In genomic region chr6:108661890-108662289, GRCm38 (mm10) we compare ENCODE assay signal across 8 mouse cellular contexts. TPM values are rescaled to one million over a fixed set of nuclear protein-coding genes. Genes with fewer than 3 reads are reported as not detected.
A peak's percentile ranks its signal among the peaks of the same experiment; 100 is the strongest.
DNase-seq lines count a peak whose midpoint lies in the region; ATAC-seq and TF ChIP-seq lines count a peak whose summit lies in the region.

No protein-coding gene starts in this region.

- H3K4me1 ChIP-seq in lung, adult 2 months (ENCODE audit: control insufficient read depth, insufficient read depth, low read length), result peaks cover 7% of the 10 kb centered on the region
- H3K4me1 ChIP-seq in embryonic fibroblast, embryonic 13.5 days (ENCODE audit: control insufficient read depth, insufficient read depth, low read length), result peaks cover 19% of the 10 kb centered on the region
- peaks cover 23% of the 10 kb centered on the region for H3K4me1 ChIP-seq in intestine, embryonic 15.5 days (replicated peaks)
- peaks cover 32% of the 10 kb centered on the region for H3K4me1 ChIP-seq in neural tube, embryonic 15.5 days

- H3K4me3 ChIP-seq in lung, adult 2 months (replicated peaks; ENCODE audit: extremely low read depth, low read depth, low read length), result peak overlapping the region; percentile 91
- H3K4me3 ChIP-seq in embryonic fibroblast, embryonic 13.5 days (ENCODE audit: insufficient read depth, low read length), result peak overlapping the region; percentile 91
- peak overlapping the region; percentile 64 for H3K4me3 ChIP-seq in intestine, embryonic 15.5 days (replicated peaks)
- H3K4me3 ChIP-seq in neural tube, embryonic 15.5 days (replicated peaks), result peak overlapping the region; percentile 63

- peaks cover 12% of the 10 kb centered on the region for H3K36me3 ChIP-seq in intestine, embryonic 15.5 days
- H3K36me3 ChIP-seq in neural tube, embryonic 15.5 days, result no peaks in the 10 kb centered on the region

- H3K9me3 ChIP-seq in intestine, embryonic 15.5 days, result no peaks in the 10 kb centered on the region
- no peaks in the 10 kb centered on the region for H3K9me3 ChIP-seq in neural tube, embryonic 15.5 days (replicated peaks)

- no peak for DNase-seq in lung, adult 2 months
- no peak for DNase-seq in lung, postnatal 36 days
- DNase-seq in embryo, embryonic 10.5 days (ENCODE audit: low spot score), result no peak
- DNase-seq in right cerebral cortex, adult 18-20 months, result no peak
- DNase-seq in spleen, postnatal 10 days (ENCODE audit: low spot score in 2 of 2), result no peak

- TF ChIP-seq POLR2A in lung, adult 2 months (IDR thresholded peaks at IDR 0.05; ENCODE audit: borderline replicate concordance, extremely low read depth, low read depth, low read length), result no peak
- no peak for TF ChIP-seq POLR2A in embryonic fibroblast, embryonic 13.5 days (IDR thresholded peaks at IDR 0.05; ENCODE audit: low read depth, low read length)

- H3K27me3 ChIP-seq in intestine, embryonic 15.5 days (replicated peaks), result no peaks in the 10 kb centered on the region
- H3K27me3 ChIP-seq in neural tube, embryonic 15.5 days (replicated peaks), result no peaks in the 10 kb centered on the region

- TF ChIP-seq CTCF in lung, adult 2 months (IDR thresholded peaks at IDR 0.05; ENCODE audit: insufficient read depth, low read length), result no peak
- TF ChIP-seq CTCF in embryonic fibroblast, embryonic 13.5 days (IDR thresholded peaks at IDR 0.05; ENCODE audit: borderline replicate concordance, insufficient read depth, low read length), result no peak

- H3K4me2 ChIP-seq in intestine, embryonic 15.5 days (replicated peaks), result peak overlapping the region; percentile 82
- peak overlapping the region; percentile 93 for H3K4me2 ChIP-seq in neural tube, embryonic 15.5 days

- ATAC-seq in intestine, embryonic 15.5 days, result no peak
- ATAC-seq in neural tube, embryonic 15.5 days (ENCODE audit: low FRiP score), result no peak

- WGBS in lung, adult 2 months, result 34% methylated on average over 6 of the region's 6 CpGs
- 46% methylated on average over 6 of the region's 6 CpGs for WGBS in intestine, embryonic 15.5 days
- WGBS in neural tube, embryonic 15.5 days, result 49% methylated on average over 6 of the region's 6 CpGs

- peak overlapping the region; percentile 30; the same call in 1 of the 2 replicates for H3K9ac ChIP-seq in intestine, embryonic 15.5 days
- H3K9ac ChIP-seq in neural tube, embryonic 15.5 days (replicated peaks), result no peak overlapping the region

- peak overlapping the region; percentile 63; the same call in 1 of the 2 replicates for H3K27ac ChIP-seq in embryonic fibroblast, embryonic 13.5 days (ENCODE audit: insufficient read depth, low read length)
- H3K27ac ChIP-seq in intestine, embryonic 15.5 days, result no peak overlapping the region
- no peak overlapping the region for H3K27ac ChIP-seq in neural tube, embryonic 15.5 days (replicated peaks)

RNA-seq across cellular contexts. Expression of gene Bhlhe40, which starts 1.5 kb away (rescaled TPM):
- 14.6 and 14.9 TPM in 2 replicates for polyA plus RNA-seq in lung, adult 2 months (2012; rRNA removed)
- 57.1 and 61.3 TPM in 2 replicates for polyA plus RNA-seq in embryonic fibroblast, embryonic 13.5 days (2011; ENCODE audit: insufficient read length, low read depth, missing spikeins)
- polyA plus RNA-seq in intestine, embryonic 15.5 days (2015; fragmentation: Nextera tagmentation; extraction: Ambion mirVana), result 46.4 and 50.1 TPM in 2 replicates
- 5.3 and 8.5 TPM in 2 replicates for polyA plus RNA-seq in neural tube, embryonic 15.5 days (2015; fragmentation: Nextera tagmentation; extraction: Ambion mirVana)
